Mouse (Mus musculus) small intestine, adult 2 months (tissue): ENCODE data around the gene Dhtkd1. TPM values are rescaled to one million over a fixed set of nuclear protein-coding genes. Genes with fewer than 3 reads are reported as not detected.
A peak's percentile ranks its signal among the peaks of the same experiment; 100 is the strongest.

Experiments used
- H3K27ac ChIP-seq: fragments of 200-500 bp; 2 replicates; pipeline ENCODE4 v1.5.1; 2012; ENCODE audit warnings: low read depth, low read length, control low read depth, inconsistent platforms; ENCODE audit not compliant: insufficient read depth
- H3K27me3 ChIP-seq: fragments of 200-500 bp; 2 replicates; pipeline ENCODE4 v1.6.1; 2012; ENCODE audit warnings: mild to moderate bottlenecking, moderate library complexity, low read length, inconsistent platforms; ENCODE audit not compliant: control insufficient read depth, insufficient read depth
- H3K36me3 ChIP-seq: fragments of 200-500 bp; 2 replicates; pipeline ENCODE4 v1.6.1; 2012; ENCODE audit warnings: mild to moderate bottlenecking, low read length, control low read depth, inconsistent platforms; ENCODE audit not compliant: control insufficient read depth, insufficient read depth
- H3K4me1 ChIP-seq: fragments of 200-500 bp; 2 replicates; pipeline ENCODE4 v1.6.1; 2012; ENCODE audit warnings: low read length, inconsistent platforms, mixed read lengths; ENCODE audit not compliant: control insufficient read depth, insufficient read depth, insufficient read length
- H3K4me3 ChIP-seq: fragments of 200-500 bp; 2 replicates; pipeline ENCODE4 v1.5.1; 2012; ENCODE audit warnings: low read depth, mild to moderate bottlenecking, control low read depth, inconsistent platforms, low read length, moderate library complexity
- CTCF ChIP-seq: fragments of 200-500 bp; IDR thresholded peaks from 2 replicates; pipeline ENCODE4 v1.5.1; 2012; ENCODE audit warnings: low read depth, mild to moderate bottlenecking, control low read depth, inconsistent platforms, low read length, moderate library complexity, mixed read lengths; ENCODE audit not compliant: insufficient replicate concordance, insufficient read length; ENCODE audit errors: extremely low read depth
- POLR2A ChIP-seq: fragments of 200-500 bp; IDR thresholded peaks from 2 replicates; pipeline ENCODE4 v1.6.1; 2012; ENCODE audit warnings: low read depth, mild to moderate bottlenecking, control low read depth, inconsistent platforms, low read length, moderate library complexity
- WGBS: fragments of 180-500 bp; shearing (Covaris S2); methylation state at CpG from one replicate; pipeline ENCODE4 v1.1.7; 2018; 5-methylcytosine and 5-hydroxymethylcytosine counted together
- polyA plus RNA-seq: library from polyadenylated mRNA; depleted of rRNA; stranded (reverse); fragments of >200 nt; gene quantifications from 2 replicates; pipeline ENCODE4 v1.2.3, GENCODE M21; 2012

Gene Dhtkd1
- polyA plus RNA-seq, 1 experiment, result 0.13 TPM

DNA sequence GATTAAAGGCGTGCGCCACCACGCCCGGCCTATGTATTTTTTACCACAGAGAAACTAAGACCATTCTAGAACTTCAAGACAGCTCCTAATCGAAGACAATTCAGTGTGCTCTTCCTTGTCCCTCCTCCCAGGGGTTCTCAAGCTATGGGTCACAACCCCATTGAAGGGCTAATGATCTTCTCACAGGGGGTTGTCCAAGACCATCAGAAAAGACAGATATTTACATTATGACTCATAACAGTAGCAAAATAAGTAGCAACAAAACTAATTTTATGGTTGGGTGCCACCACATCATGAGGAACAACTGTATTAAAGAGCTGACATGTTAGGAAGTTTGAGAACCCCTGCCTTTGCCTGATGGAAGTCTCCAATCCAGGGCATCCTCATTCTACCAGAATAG is 10.7 kb downstream of the Dhtkd1 start:
- WGBS, result 87% methylated on average over 5 of the region's 5 CpGs
- no peaks in the 10 kb centered on the region for H3K4me1 ChIP-seq
- H3K36me3 ChIP-seq, result no peaks in the 10 kb centered on the region
- no peak for TF ChIP-seq CTCF
- no peaks in the 10 kb centered on the region for H3K27me3 ChIP-seq
- no peak overlapping the region for H3K4me3 ChIP-seq
- no peak overlapping the region for H3K27ac ChIP-seq

DNA sequence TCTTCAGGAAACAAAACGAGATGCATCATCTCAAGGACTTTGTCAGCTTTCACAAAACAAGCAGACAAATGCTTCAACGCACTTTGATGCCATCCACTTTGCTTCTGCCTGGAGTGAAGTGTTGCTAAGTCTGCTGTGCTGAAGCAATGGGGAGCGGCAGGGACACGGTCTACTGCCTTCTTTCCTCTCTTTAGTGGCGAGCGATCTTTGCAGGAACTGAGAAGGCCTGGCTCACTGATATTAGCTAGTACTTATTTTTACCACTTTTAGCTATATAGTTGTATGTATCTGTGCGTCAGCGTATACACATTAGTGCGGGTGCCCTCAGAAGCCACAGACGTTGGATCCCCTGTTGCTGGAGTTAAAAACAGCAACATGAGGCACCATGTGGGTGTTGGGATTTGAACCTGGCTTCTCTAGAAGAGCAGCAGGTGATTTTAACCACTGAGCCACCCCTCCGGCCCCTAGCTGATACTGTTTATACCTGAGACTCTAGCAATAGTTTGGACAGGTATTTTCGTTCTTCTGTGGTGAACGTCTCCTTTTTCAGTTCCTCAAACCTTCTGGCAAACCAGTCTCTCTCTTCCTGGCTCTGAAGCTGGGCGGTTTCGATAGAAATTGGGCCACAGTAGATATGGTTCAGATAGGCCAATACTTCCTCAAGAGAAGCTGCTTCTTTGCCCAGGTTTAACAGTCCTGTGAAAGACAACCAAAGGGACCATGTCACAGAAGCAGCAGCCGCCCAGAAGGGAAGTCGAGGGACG is 12.1 kb downstream of the Dhtkd1 start:
- no peaks in the 10 kb centered on the region for H3K4me1 ChIP-seq
- TF ChIP-seq POLR2A, result no peak
- TF ChIP-seq CTCF, result no peak
- WGBS, result 76% methylated on average over 18 of the region's 18 CpGs
- H3K27me3 ChIP-seq, result no peaks in the 10 kb centered on the region
- H3K27ac ChIP-seq, result peak overlapping the region; percentile 25; the same call in 1 of the 2 replicates
- H3K36me3 ChIP-seq, result no peaks in the 10 kb centered on the region
- H3K4me3 ChIP-seq, result no peak overlapping the region

DNA sequence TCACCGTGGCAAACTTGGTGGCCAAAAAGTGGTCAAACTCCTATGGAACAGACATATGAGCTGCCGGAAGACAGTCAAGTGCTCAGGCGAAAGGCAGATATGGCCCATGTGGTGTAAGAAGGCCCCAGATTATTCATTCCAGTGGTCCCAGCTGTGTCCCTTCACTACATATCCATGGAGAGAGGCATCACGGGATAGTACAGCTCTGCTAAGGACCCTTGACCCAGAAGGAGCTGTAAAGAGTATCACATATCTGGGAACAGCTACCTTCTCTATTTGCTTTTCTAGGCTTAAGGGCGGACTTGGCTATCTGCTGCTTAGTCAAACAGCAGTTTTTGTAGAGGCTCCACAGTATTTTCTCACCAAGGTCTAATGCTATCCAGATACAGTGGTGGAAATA is 12.8 kb downstream of the Dhtkd1 start:
- Histone ChIP-seq H3K36me3 (no peaks in the 10 kb centered on the region), H3K4me1 (no peaks in the 10 kb centered on the region), H3K27me3 (no peaks in the 10 kb centered on the region), H3K27ac (no peak overlapping the region), H3K4me3 (no peak overlapping the region)
- no peak for TF ChIP-seq CTCF
- TF ChIP-seq POLR2A, result no peak
- WGBS, result 72% methylated on average over 5 of the region's 5 CpGs

DNA sequence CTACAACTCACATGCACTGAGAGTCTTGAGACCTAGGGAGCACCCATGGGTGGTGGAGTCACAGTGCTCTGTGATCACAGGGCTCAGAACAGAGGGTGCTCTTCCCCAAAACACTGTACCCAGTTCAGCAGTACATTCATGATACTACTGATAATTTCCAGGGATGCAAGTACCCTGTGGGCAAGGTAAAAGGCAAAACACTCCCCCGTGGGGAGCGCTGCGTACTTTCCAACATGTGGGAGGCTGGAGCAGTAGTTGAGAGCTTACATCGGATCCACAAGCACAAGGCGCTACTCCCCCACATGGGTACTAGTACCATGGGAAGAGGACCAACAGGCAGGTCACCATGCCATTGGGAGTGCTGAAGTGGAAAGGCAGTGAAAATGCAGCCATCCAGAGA is 15.1 kb downstream of the Dhtkd1 start:
- Histone ChIP-seq H3K36me3 (no peaks in the 10 kb centered on the region), H3K4me3 (no peak overlapping the region), H3K4me1 (no peaks in the 10 kb centered on the region; the same call in 1 of the 2 replicates), H3K27me3 (no peaks in the 10 kb centered on the region), H3K27ac (no peak overlapping the region)
- TF ChIP-seq CTCF (no peak), POLR2A (no peak)
- 99% methylated on average over 5 of the region's 5 CpGs for WGBS

DNA sequence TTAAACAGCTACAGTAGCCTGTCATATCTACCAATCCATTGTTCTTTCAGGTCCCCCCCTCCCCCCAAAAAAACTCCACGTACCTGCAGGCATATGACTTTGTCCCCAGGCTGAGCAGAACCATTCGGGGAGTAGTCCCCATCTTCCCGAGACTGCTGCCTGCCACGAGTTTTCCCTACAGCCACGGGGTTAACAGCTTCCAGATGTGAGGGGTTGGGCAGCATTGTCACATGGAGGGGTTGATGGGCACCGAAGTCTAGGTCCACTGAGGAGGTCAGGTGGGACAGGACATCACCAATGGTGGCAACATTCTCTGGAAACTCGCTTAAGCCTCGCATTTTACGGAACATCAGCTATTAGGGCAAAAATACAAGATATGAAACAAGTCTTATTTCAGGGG is 18.8 kb downstream of the Dhtkd1 start:
- Histone ChIP-seq H3K27ac (no peak overlapping the region), H3K4me1 (no peaks in the 10 kb centered on the region; the same call in 1 of the 2 replicates), H3K27me3 (no peaks in the 10 kb centered on the region), H3K4me3 (no peak overlapping the region), H3K36me3 (no peaks in the 10 kb centered on the region)
- no peak for TF ChIP-seq CTCF
- TF ChIP-seq POLR2A, result no peak
- 84% methylated on average over 9 of the region's 9 CpGs for WGBS

DNA sequence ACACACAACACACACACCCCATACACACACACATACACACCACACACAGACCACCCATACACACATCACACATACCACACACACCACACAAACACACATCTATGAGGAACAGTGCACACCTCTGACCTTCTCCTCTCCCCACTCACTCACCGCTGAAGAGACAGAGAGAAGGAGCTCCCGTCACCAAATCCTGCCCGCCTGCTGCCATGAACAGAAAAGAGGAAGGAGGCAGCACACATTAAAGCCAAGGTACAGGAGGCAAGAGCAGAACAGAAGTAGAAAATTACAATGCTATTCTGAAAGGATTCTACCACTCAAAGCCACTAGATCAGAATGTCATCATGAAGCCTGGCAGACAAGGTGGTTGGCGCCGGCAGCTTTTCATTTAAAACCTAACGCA is 19.8 kb downstream of the Dhtkd1 start:
- Histone ChIP-seq H3K4me1 (no peaks in the 10 kb centered on the region; the same call in 1 of the 2 replicates), H3K27ac (no peak overlapping the region), H3K27me3 (no peaks in the 10 kb centered on the region), H3K4me3 (no peak overlapping the region), H3K36me3 (no peaks in the 10 kb centered on the region)
- TF ChIP-seq CTCF (no peak), POLR2A (no peak)
- WGBS, result 89% methylated on average over 6 of the region's 6 CpGs

DNA sequence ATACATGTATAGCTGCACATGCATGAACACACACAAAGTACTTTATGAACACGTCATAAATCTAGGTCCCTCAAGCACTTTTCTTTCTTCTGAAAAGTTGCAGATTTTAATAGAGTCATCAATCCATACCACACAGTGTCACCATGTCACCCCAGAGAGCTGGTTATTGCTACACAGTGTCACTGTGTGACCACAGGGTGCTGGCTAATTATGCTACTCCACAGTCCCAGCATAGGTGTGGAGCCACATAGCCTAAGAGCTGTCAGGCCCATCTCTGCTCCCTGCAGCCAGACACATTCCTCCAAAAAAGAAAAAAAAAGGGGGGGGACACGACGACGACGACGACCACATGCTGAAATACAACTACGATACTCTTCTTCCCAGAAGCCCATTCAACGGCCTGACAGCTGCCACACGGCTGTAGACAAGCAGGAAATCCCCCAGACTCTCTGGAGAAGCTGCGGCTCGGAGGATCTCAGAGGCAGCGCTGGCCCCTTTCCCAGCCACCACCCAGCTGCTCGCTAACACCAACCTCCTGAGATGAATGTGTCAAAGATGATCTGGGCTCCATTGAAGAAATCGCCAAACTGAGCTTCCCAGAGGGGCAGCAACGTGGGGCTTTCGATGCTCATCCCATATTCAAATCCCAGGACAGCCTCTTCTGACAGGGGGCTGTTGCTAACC is 31.2 kb downstream of the Dhtkd1 start:
- Histone ChIP-seq H3K4me1 (no peaks in the 10 kb centered on the region), H3K27ac (no peak overlapping the region), H3K4me3 (no peak overlapping the region), H3K27me3 (no peaks in the 10 kb centered on the region), H3K36me3 (no peaks in the 10 kb centered on the region)
- TF ChIP-seq CTCF, result no peak
- no peak for TF ChIP-seq POLR2A
- 79% methylated on average over 16 of the region's 16 CpGs for WGBS

DNA sequence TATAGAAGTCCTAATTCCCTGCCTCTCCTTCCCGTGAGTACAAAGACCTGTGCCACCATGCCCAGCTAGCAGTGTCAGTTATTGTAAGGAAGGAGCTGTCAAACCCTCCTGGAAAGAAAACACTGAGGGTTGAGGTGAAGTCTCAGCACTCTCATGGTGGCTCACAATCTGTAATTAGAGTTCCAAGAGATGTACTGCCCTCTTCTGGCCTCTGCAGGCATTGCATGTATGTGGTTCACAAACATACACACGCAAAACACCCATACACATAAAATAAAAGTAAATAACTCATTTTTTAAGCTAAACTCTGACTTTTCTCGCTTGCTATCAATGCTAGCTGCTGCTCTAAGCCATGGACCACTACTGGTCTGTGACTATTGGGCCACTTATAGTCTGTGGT is 36.0 kb downstream of the Dhtkd1 start:
- H3K4me3 ChIP-seq, result no peak overlapping the region
- H3K27ac ChIP-seq, result no peak overlapping the region
- WGBS, result 57% methylated on average over 3 of the region's 3 CpGs
- H3K36me3 ChIP-seq, result no peaks in the 10 kb centered on the region
- H3K27me3 ChIP-seq, result no peaks in the 10 kb centered on the region
- TF ChIP-seq CTCF, result peak; percentile 16; the same call in 1 of the 2 replicates
- TF ChIP-seq POLR2A, result no peak
- H3K4me1 ChIP-seq, result no peaks in the 10 kb centered on the region
